Mouse (Mus musculus): ENCODE data around the gene Shroom2. TPM values are rescaled to one million over a fixed set of nuclear protein-coding genes. Genes with fewer than 3 reads are reported as not detected.

Gene Shroom2
- polyA plus RNA-seq, 1 experiment from 2014 or later, result 3.5 TPM

DNA sequence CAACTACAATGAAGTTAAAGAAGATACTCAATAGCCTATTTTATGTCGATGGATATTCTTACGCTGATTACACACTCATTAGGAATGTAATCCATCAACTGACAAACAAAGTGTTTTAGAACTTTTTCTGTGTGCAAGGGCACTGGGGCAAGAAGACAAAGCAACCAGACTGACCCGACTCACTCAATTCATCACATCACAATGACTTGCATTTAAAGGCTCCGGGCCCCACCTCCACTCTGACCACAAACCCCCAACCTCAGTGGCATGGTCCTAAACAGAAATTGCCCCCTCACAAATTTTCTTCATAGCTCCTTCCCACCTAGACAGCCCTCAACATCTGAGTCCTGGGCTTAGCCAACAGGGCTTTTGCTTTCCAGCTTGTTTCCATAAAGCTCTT, 124.4 kb downstream of the Shroom2 start:
- no peak for ATAC-seq
- Histone ChIP-seq H3K27me3 (replicated peaks; ENCODE audit: control insufficient read depth, insufficient read depth, low read length) (no peaks in the 10 kb centered on the region), H3K36me3 (ENCODE audit: control insufficient read depth, insufficient read depth) (no peaks in the 10 kb centered on the region), H3K9ac (ENCODE audit: low read depth, low read length) (no peak overlapping the region), H3K27ac (ENCODE audit: low read depth, low read length) (no peak overlapping the region), H3K4me3 (ENCODE audit: low read depth, low read length) (no peak overlapping the region), H3K9me3 (ENCODE audit: control insufficient read depth) (no peaks in the 10 kb centered on the region), H3K4me2 (replicated peaks; ENCODE audit: low read depth) (no peak overlapping the region), H3K4me1 (replicated peaks; ENCODE audit: control insufficient read depth, insufficient read depth, low read length) (no peaks in the 10 kb centered on the region)
- WGBS, result 56% methylated on average over 4 of the region's 4 CpGs
- no peak for TF ChIP-seq CTCF (IDR thresholded peaks at IDR 0.05; ENCODE audit: low read depth)

DNA sequence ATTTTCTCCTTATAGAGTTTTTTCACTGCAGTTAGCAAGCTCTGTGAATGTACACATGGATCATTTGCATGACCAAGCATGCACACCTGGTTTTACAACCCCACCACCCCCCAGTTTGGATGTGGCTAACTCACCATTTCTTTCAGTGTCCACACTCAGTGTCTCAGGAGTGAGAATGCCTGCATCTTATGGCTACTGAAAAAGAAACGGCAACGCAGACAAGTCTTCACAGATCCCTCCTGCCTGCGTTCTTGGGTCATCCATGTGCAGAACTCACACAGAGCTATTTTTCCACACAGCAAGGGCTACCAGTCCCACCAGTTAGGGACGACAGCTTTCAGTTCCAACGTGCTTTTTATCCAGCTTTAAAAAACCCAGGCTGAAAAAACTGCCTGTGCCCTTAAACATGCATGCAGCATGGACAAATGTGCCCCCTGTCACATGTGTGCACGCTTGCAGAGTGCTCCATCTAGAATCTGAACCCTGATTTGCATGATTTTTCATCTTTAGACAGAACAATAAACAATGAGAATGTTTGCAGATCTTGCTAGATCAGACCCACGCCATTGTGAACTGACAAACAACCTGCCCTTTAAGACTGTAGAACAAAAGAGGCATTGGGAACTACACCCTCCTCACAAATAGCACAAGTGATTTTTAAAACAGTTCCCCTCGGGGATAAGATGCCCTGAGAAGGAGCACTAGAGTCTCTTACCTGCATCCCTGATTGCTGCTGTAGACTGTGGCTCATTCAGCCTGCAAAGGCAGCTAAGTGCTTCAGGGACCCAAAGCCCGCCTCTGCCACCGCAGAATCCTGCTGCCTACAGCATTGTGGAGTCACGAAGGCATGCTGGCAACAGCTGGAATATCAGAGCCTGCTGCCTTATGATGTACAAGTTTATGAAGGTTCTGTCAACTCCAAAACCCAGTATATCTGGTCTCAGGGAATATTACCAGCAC, 125.3 kb downstream of the Shroom2 start:
- TF ChIP-seq CTCF (IDR thresholded peaks at IDR 0.05; ENCODE audit: low read depth), result no peak
- H3K27me3 ChIP-seq (replicated peaks; ENCODE audit: control insufficient read depth, insufficient read depth, low read length), result no peaks in the 10 kb centered on the region
- WGBS, result 66% methylated on average over 11 of the region's 11 CpGs
- no peaks in the 10 kb centered on the region for H3K4me1 ChIP-seq (replicated peaks; ENCODE audit: control insufficient read depth, insufficient read depth, low read length)
- H3K27ac ChIP-seq (ENCODE audit: low read depth, low read length), result no peak overlapping the region
- H3K9ac ChIP-seq (ENCODE audit: low read depth, low read length), result no peak overlapping the region
- H3K4me3 ChIP-seq (ENCODE audit: low read depth, low read length), result no peak overlapping the region
- no peaks in the 10 kb centered on the region for H3K9me3 ChIP-seq (ENCODE audit: control insufficient read depth)
- no peak overlapping the region for H3K4me2 ChIP-seq (replicated peaks; ENCODE audit: low read depth)
- no peaks in the 10 kb centered on the region for H3K36me3 ChIP-seq (ENCODE audit: control insufficient read depth, insufficient read depth)
- no peak for ATAC-seq

- Histone ChIP-seq H3K4me3 (ENCODE audit: low read depth, low read length) (no peak overlapping the region), H3K4me2 (replicated peaks; ENCODE audit: low read depth) (no peak overlapping the region), H3K36me3 (ENCODE audit: control insufficient read depth, insufficient read depth) (no peaks in the 10 kb centered on the region), H3K27me3 (replicated peaks; ENCODE audit: control insufficient read depth, insufficient read depth, low read length) (no peaks in the 10 kb centered on the region), H3K9ac (ENCODE audit: low read depth, low read length) (no peak overlapping the region), H3K4me1 (replicated peaks; ENCODE audit: control insufficient read depth, insufficient read depth, low read length) (no peaks in the 10 kb centered on the region), H3K9me3 (ENCODE audit: control insufficient read depth) (no peaks in the 10 kb centered on the region), H3K27ac (ENCODE audit: low read depth, low read length) (no peak overlapping the region)
- no peak for TF ChIP-seq CTCF (IDR thresholded peaks at IDR 0.05; ENCODE audit: low read depth)
- ATAC-seq, result no peak
These were observed 126.1 kb downstream of the Shroom2 start for GRCm38 (mm10) chrX:152643201-152643600.

- Histone ChIP-seq H3K9me3 (ENCODE audit: control insufficient read depth) (no peaks in the 10 kb centered on the region), H3K4me1 (replicated peaks; ENCODE audit: control insufficient read depth, insufficient read depth, low read length) (no peaks in the 10 kb centered on the region), H3K36me3 (ENCODE audit: control insufficient read depth, insufficient read depth) (no peaks in the 10 kb centered on the region), H3K4me2 (replicated peaks; ENCODE audit: low read depth) (no peak overlapping the region), H3K9ac (ENCODE audit: low read depth, low read length) (no peak overlapping the region), H3K27ac (ENCODE audit: low read depth, low read length) (no peak overlapping the region), H3K27me3 (replicated peaks; ENCODE audit: control insufficient read depth, insufficient read depth, low read length) (no peaks in the 10 kb centered on the region), H3K4me3 (ENCODE audit: low read depth, low read length) (no peak overlapping the region)
- no peak for ATAC-seq
- TF ChIP-seq CTCF (IDR thresholded peaks at IDR 0.05; ENCODE audit: low read depth), result no peak
- WGBS, result 59% methylated on average over 2 of the region's 2 CpGs
These were observed 126.6 kb downstream of the Shroom2 start for GRCm38 (mm10) chrX:152642627-152643026.

- Histone ChIP-seq H3K4me2 (replicated peaks; ENCODE audit: low read depth) (no peak overlapping the region), H3K27me3 (replicated peaks; ENCODE audit: control insufficient read depth, insufficient read depth, low read length) (no peaks in the 10 kb centered on the region), H3K36me3 (ENCODE audit: control insufficient read depth, insufficient read depth) (no peaks in the 10 kb centered on the region), H3K4me3 (ENCODE audit: low read depth, low read length) (no peak overlapping the region), H3K9ac (ENCODE audit: low read depth, low read length) (no peak overlapping the region), H3K9me3 (ENCODE audit: control insufficient read depth) (no peaks in the 10 kb centered on the region), H3K27ac (ENCODE audit: low read depth, low read length) (no peak overlapping the region), H3K4me1 (replicated peaks; ENCODE audit: control insufficient read depth, insufficient read depth, low read length) (no peaks in the 10 kb centered on the region)
- no peak for ATAC-seq
- WGBS, result 90% methylated on average over 12 of the region's 12 CpGs
- no peak for TF ChIP-seq CTCF (IDR thresholded peaks at IDR 0.05; ENCODE audit: low read depth)
These were observed 133.9 kb downstream of the Shroom2 start for GRCm38 (mm10) chrX:152635397-152635796.

GRCm38 (mm10) chrX:152621407-152621806, 147.9 kb downstream of the Shroom2 start:
- Histone ChIP-seq H3K27ac (ENCODE audit: low read depth, low read length) (no peak overlapping the region), H3K4me3 (ENCODE audit: low read depth, low read length) (no peak overlapping the region), H3K36me3 (ENCODE audit: control insufficient read depth, insufficient read depth) (no peaks in the 10 kb centered on the region; the same call in 1 of the 2 replicates), H3K9ac (ENCODE audit: low read depth, low read length) (no peak overlapping the region), H3K4me2 (replicated peaks; ENCODE audit: low read depth) (no peak overlapping the region), H3K9me3 (ENCODE audit: control insufficient read depth) (no peaks in the 10 kb centered on the region), H3K4me1 (replicated peaks; ENCODE audit: control insufficient read depth, insufficient read depth, low read length) (no peaks in the 10 kb centered on the region), H3K27me3 (replicated peaks; ENCODE audit: control insufficient read depth, insufficient read depth, low read length) (no peaks in the 10 kb centered on the region)
- WGBS, result 49% methylated on average over 2 of the region's 2 CpGs
- ATAC-seq, result peak; percentile 67
- no peak for TF ChIP-seq CTCF (IDR thresholded peaks at IDR 0.05; ENCODE audit: low read depth)
